Mouse (Mus musculus): ENCODE measurements around the gene Wnt9a.
"Not testable (repeated sequence)": the region's sequence is repeated elsewhere in the genome, so short reads cannot be mapped to it uniquely, and the experiment has no call there.

The Wnt9a gene

DNA sequence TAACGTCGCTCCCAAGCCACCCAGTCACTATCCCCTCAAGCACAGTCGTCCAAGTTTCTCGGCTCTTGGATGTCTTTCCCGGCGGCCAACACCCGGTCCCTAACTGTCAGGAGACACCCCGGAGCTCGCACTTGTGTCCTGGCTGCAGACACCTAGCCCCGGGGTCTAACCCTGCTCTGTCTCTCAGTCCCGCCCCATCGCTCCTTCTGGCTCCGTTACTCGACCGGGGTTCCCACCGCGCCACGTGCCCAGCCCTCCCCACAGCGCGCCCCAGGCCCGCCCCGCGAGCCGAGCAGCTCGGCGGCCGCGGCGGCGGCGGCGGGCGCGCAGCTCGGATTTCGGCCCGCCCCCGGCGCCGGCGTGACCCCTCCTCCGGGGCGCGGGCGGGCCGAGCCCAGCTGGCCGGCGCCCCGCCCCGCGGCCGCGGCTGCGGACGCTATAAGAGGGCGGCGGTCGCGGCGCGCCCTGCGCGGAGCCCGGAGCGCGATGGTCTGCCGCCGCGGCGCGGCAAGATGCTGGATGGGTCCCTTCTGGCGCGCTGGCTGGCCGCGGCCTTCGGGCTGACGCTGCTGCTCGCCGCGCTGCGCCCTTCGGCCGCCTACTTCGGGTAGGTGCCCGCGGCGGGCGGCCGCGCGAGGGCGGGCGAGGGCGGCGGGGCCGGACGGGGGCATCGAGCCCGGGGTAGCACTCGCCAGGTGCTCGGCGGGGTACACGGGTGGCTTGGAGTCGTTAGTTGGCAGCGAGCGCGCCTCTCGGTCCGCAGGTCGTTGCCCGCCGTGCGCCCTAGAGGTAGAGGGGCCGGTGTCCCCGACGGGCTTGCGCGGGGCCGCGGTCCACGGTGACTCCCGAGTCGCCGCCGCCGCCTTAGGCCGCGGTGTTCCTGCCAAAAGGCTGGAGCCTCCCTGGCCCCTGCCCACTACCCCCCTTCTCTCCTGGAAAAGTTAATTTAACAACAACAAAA lies at the start of gene Wnt9a:
TSS of gene Wnt9a (plus strand) at position 468 of the 961 bp plus-strand sequence.
- DNase-seq (ENCODE audit: low spot score in 2 of 2), result no peak

- DNase-seq (ENCODE audit: low spot score in 2 of 2), result no peak
Measured at GRCm38 (mm10) chr11:59259647-59260046, 47.1 kb upstream of the Wnt9a start.

GRCm38 (mm10) chr11:59260706-59261493 lies 45.8 kb upstream of the Wnt9a start:
- peak; percentile 49 to 73 for DNase-seq (ENCODE audit: low spot score in 2 of 2)

DNA sequence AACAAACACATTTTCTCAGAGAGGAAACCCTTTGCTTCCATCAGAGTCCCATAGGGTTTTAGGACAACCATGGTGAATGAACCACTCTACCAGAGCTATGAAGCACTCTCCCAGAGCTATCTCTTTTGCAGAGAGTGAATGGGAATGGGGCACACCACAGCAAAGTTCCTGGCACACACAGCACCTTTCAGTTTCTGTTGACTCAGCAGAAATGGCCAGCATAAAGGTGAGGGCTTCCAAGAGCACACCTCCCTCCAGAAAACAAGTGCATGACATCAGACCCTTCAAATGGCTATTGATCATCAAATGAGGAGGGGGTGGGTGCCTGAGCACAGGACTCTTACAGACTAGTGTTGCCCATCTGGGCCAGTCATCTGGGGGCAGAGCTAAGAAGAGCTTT lies 44.4 kb upstream of the Wnt9a start:
- no peak for DNase-seq (ENCODE audit: low spot score in 2 of 2)

- peak; percentile 49 to 50 for DNase-seq (ENCODE audit: low spot score in 2 of 2)
Measured at GRCm38 (mm10) chr11:59263870-59264563, 42.7 kb upstream of the Wnt9a start.

DNA sequence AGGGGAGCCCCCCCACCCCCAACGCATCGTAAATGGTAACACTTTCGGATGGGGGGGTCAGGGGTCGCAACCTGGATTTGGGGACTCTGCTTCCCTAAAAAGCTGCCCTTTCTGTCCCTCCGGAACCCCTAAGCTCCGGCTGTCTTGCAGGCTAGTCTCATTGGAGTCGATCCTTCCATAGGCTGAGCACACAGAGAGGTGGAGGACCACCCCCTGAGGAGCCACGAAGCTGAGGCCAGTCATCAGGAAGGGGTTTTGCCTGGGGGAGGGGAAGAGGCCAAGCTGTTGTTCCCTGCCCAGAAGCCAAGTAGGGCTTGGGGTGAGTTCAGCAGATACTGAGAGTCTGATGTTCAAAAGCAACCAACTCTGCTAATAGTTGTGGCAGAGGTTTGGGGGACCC lies 42.1 kb upstream of the Wnt9a start:
- no peak for DNase-seq (ENCODE audit: low spot score in 2 of 2)

GRCm38 (mm10) chr11:59265154-59265813 lies 41.4 kb upstream of the Wnt9a start:
- no peak for DNase-seq (ENCODE audit: low spot score in 2 of 2)

DNA sequence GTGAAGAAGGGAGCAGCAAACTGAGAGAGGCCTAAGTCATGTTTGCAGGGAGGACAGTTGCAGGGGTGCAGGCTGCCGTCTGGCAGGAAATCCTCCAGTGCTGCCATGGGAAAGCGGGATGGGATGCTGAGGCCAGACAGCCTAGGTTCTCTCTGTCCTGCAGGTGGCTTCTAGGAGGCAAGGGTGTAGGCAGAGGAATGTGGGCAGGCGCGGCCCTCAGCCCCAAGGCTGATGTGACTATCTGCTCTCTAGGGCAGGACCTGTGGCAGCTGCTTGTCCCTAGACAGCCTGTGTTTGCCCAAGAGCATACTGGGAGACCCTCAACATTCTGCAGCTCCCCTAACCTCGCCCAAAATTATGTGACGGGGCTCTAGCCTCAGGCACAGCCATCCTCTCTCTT lies 40.0 kb upstream of the Wnt9a start:
- DNase-seq (ENCODE audit: low spot score in 2 of 2), result no peak

GRCm38 (mm10) chr11:59274184-59274583 lies 32.5 kb upstream of the Wnt9a start:
- no peak for DNase-seq (ENCODE audit: low spot score in 2 of 2)

DNA sequence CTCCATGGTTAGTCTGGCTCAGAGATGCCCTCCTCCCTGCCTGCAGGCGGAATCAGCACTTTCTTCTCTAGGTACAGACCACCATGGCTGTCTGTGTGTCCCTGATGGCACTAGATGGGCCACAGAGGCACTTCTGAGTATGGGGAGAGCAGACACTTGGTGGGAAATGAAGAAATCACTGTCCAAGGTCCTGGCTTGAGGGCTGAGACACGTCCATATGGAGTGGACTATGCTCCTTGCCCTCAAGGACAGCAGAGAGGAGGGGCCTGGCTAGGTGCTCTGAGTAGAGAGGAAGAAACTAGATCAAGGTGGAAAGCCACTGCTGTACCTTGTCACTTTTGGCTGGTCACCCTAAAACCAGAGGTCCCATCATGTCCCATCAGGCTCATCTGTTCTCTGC lies 29.9 kb upstream of the Wnt9a start:
- DNase-seq (ENCODE audit: low spot score in 2 of 2), result no peak

- no peak for DNase-seq (ENCODE audit: low spot score in 2 of 2)
Measured at GRCm38 (mm10) chr11:59278047-59278446, 28.7 kb upstream of the Wnt9a start.

GRCm38 (mm10) chr11:59282111-59282510 lies 24.6 kb upstream of the Wnt9a start:
- no peak for DNase-seq (ENCODE audit: low spot score in 2 of 2)

DNA sequence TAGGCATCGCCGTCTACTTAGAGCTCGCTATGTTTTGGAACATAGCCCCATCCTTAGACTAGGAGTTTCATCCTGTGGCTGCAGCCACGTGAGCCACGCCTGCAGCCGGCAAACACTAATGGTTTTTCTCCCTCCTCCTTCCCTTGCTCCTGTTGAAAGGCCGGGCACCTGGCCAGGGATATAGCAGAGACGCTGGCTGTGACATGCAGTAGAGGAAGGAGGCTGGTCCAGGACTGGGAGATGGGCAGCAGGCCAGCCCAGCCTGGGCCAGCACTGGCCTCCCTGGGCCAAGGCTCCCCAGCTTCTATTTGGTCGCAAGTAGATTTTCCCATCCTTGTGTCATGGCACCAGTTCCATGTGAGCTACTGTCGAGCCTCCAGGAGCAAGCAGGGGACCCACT lies 23.8 kb upstream of the Wnt9a start:
- DNase-seq (ENCODE audit: low spot score in 2 of 2), result no peak

DNA sequence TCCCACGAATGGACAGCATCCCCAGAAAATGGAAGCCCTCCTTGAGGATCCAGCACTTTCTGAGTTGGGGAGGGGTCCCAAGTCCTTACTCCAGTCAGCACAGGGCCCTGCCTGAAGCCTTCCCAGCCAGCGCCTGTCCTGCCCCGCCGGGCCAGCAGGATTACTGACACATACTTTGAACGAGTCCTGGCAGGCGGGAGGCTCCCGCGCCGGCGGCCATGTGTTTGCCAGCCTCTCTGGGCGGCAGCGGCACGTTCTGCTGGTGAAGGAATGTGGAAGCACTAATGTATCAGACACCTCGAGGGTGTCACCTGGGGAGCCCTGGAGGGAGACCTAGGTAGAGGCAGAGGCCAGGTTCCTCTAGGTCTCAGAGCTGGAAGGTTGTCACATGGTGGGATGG lies 22.6 kb upstream of the Wnt9a start:
- DNase-seq (ENCODE audit: low spot score in 2 of 2), result no peak

DNA sequence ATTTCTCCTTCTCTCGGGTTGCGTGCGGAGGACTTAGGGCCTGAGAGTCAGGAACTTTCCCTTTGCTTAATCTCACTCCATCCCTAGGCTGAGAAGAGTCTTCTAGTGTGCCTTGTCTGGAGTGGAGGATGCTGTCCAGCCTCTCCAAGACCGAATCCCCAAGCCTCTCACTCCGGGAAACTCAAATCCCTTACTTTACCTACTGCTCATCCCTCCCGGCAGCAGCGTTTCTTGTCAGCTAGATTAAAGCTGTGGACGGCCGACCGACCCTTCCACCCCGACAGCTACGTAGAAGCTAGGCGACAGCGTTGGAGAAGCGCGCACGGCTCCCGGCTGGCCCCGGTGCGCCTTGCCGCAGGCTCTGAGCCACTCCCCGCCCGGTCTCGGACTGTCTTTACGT lies 17.0 kb upstream of the Wnt9a start:
- DNase-seq (ENCODE audit: low spot score in 2 of 2), result no peak

GRCm38 (mm10) chr11:59290702-59291303 lies 15.9 kb upstream of the Wnt9a start, which contains the start of gene Wnt3a:
TSS of gene Wnt3a (minus strand) at chr11:59290752.
- no peak for DNase-seq (ENCODE audit: low spot score in 2 of 2)

DNA sequence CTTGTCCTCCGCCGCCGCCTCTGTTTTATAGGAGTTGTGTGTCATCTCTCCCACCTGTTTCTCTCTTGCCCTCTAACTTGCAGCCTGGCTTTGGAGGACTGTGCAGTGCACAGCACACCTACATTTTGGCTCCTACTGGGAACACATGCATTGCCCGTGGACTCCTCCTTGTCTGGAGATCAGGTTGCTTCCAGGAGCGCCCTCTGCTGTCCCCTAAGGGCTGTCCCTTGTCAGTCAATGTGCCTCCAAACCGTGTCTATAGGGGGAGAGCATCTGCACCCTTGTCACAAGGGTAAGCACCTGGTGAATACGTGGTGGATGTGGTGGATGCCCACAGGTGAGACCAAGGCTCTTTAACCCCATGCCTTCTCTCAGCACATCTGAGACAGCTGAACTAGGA lies 13.1 kb upstream of the Wnt9a start:
- DNase-seq (ENCODE audit: low spot score in 2 of 2), result peak; percentile 39 to 76

- DNase-seq (ENCODE audit: low spot score in 2 of 2), result peak in 1 of 2 experiments; percentile 40
Measured at GRCm38 (mm10) chr11:59297941-59298340, 8.8 kb upstream of the Wnt9a start.

DNA sequence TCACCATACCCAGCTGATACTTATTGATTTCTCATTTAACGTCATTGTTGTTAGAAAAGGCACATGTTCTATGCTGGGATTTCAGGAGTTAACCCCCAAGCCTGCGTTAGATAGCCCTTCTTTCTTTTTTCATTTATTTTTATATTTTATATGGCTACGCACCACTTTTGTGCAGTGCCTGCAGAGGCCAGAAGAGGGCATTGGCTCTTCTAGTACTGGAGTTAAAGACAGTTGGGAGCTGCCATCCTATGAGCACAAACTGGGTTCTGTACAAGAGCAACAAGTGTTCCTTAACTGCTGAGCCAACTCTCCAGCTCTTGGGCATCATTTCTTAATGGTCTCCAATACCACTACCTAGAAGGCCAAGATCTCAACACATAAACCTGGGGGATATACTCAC lies 6.5 kb upstream of the Wnt9a start:
- peak in 1 of 2 experiments; percentile 48 for DNase-seq (ENCODE audit: low spot score in 2 of 2)

GRCm38 (mm10) chr11:59301053-59301452 lies 5.7 kb upstream of the Wnt9a start:
- not testable (repeated sequence) for DNase-seq (ENCODE audit: low spot score in 2 of 2)
